Mouse (Mus musculus): ENCODE data around the gene Lrch1. TPM values are rescaled to one million over a fixed set of nuclear protein-coding genes. Genes with fewer than 3 reads are reported as not detected.

Gene Lrch1
- polyA plus RNA-seq, 1 experiment = 64.7 TPM

- TF ChIP-seq POLR2A (IDR thresholded peaks at IDR 0.05; ENCODE audit: insufficient read depth, low read depth, low read length) = no peak
- TF ChIP-seq CTCF (IDR thresholded peaks at IDR 0.05; ENCODE audit: insufficient read depth, low read depth, low read length) = no peak
- Histone ChIP-seq H3K4me1 (ENCODE audit: control insufficient read depth, insufficient read depth, low read length) (peaks cover 13% of the 10 kb centered on the region), H3K27ac (ENCODE audit: insufficient read depth, low read depth, low read length) (no peak overlapping the region), H3K4me3 (ENCODE audit: insufficient read depth, low read depth, low read length) (no peak overlapping the region)
- 94% methylated on average over 6 of the region's 6 CpGs for WGBS
These were observed 4.0 kb downstream of the Lrch1 start for GRCm38 (mm10) chr14:74943581-74944117.

- peaks cover 10% of the 10 kb centered on the region for H3K4me1 ChIP-seq (ENCODE audit: control insufficient read depth, insufficient read depth, low read length)
- 75% methylated on average over 8 of the region's 8 CpGs for WGBS
- no peak overlapping the region for H3K27ac ChIP-seq (ENCODE audit: insufficient read depth, low read depth, low read length)
- no peak overlapping the region for H3K4me3 ChIP-seq (ENCODE audit: insufficient read depth, low read depth, low read length)
- no peak for TF ChIP-seq CTCF (IDR thresholded peaks at IDR 0.05; ENCODE audit: insufficient read depth, low read depth, low read length)
- TF ChIP-seq POLR2A (IDR thresholded peaks at IDR 0.05; ENCODE audit: insufficient read depth, low read depth, low read length) = no peak
These were observed 4.7 kb downstream of the Lrch1 start for GRCm38 (mm10) chr14:74943024-74943423.

GRCm38 (mm10) chr14:74941591-74941990 lies 6.1 kb downstream of the Lrch1 start:
- Histone ChIP-seq H3K4me3 (ENCODE audit: insufficient read depth, low read depth, low read length) (no peak overlapping the region), H3K4me1 (ENCODE audit: control insufficient read depth, insufficient read depth, low read length) (peaks cover 10% of the 10 kb centered on the region), H3K27ac (ENCODE audit: insufficient read depth, low read depth, low read length) (no peak overlapping the region)
- TF ChIP-seq CTCF (IDR thresholded peaks at IDR 0.05; ENCODE audit: insufficient read depth, low read depth, low read length) = no peak
- WGBS = 88% methylated on average over 7 of the region's 7 CpGs

- 90% methylated on average over 4 of the region's 4 CpGs for WGBS
- Histone ChIP-seq H3K4me1 (ENCODE audit: control insufficient read depth, insufficient read depth, low read length) (peaks cover 6% of the 10 kb centered on the region), H3K4me3 (ENCODE audit: insufficient read depth, low read depth, low read length) (no peak overlapping the region), H3K27ac (ENCODE audit: insufficient read depth, low read depth, low read length) (no peak overlapping the region)
- TF ChIP-seq CTCF (IDR thresholded peaks at IDR 0.05; ENCODE audit: insufficient read depth, low read depth, low read length) (no peak), POLR2A (IDR thresholded peaks at IDR 0.05; ENCODE audit: insufficient read depth, low read depth, low read length) (no peak)
These were observed 6.9 kb downstream of the Lrch1 start for GRCm38 (mm10) chr14:74940741-74941140.

GRCm38 (mm10) chr14:74939355-74939754 lies 8.3 kb downstream of the Lrch1 start:
- no peak for TF ChIP-seq POLR2A (IDR thresholded peaks at IDR 0.05; ENCODE audit: insufficient read depth, low read depth, low read length)
- no peak for TF ChIP-seq CTCF (IDR thresholded peaks at IDR 0.05; ENCODE audit: insufficient read depth, low read depth, low read length)
- Histone ChIP-seq H3K27ac (ENCODE audit: insufficient read depth, low read depth, low read length) (no peak overlapping the region), H3K4me3 (ENCODE audit: insufficient read depth, low read depth, low read length) (no peak overlapping the region), H3K4me1 (ENCODE audit: control insufficient read depth, insufficient read depth, low read length) (peaks cover 6% of the 10 kb centered on the region)
- WGBS = 80% methylated on average over 9 of the region's 9 CpGs

GRCm38 (mm10) chr14:74938896-74939295 lies 8.8 kb downstream of the Lrch1 start:
- peaks cover 6% of the 10 kb centered on the region for H3K4me1 ChIP-seq (ENCODE audit: control insufficient read depth, insufficient read depth, low read length)
- WGBS = 86% methylated on average over 3 of the region's 3 CpGs
- no peak overlapping the region for H3K27ac ChIP-seq (ENCODE audit: insufficient read depth, low read depth, low read length)
- TF ChIP-seq CTCF (IDR thresholded peaks at IDR 0.05; ENCODE audit: insufficient read depth, low read depth, low read length) (no peak), POLR2A (IDR thresholded peaks at IDR 0.05; ENCODE audit: insufficient read depth, low read depth, low read length) (no peak)
- no peak overlapping the region for H3K4me3 ChIP-seq (ENCODE audit: insufficient read depth, low read depth, low read length)

GRCm38 (mm10) chr14:74936557-74937261 lies 11.0 kb downstream of the Lrch1 start:
- TF ChIP-seq POLR2A (IDR thresholded peaks at IDR 0.05; ENCODE audit: insufficient read depth, low read depth, low read length) (no peak), CTCF (IDR thresholded peaks at IDR 0.05; ENCODE audit: insufficient read depth, low read depth, low read length) (no peak)
- no peak overlapping the region for H3K4me3 ChIP-seq (ENCODE audit: insufficient read depth, low read depth, low read length)
- H3K4me1 ChIP-seq (ENCODE audit: control insufficient read depth, insufficient read depth, low read length) = no peaks in the 10 kb centered on the region
- H3K27ac ChIP-seq (ENCODE audit: insufficient read depth, low read depth, low read length) = no peak overlapping the region
- WGBS = 83% methylated on average over 2 of the region's 2 CpGs

- TF ChIP-seq CTCF (IDR thresholded peaks at IDR 0.05; ENCODE audit: insufficient read depth, low read depth, low read length) (no peak), POLR2A (IDR thresholded peaks at IDR 0.05; ENCODE audit: insufficient read depth, low read depth, low read length) (no peak)
- 92% methylated on average over 6 of the region's 6 CpGs for WGBS
These were observed 12.6 kb downstream of the Lrch1 start for GRCm38 (mm10) chr14:74935111-74935510.

GRCm38 (mm10) chr14:74933960-74934710 lies 13.5 kb downstream of the Lrch1 start:
- Histone ChIP-seq H3K27ac (ENCODE audit: insufficient read depth, low read depth, low read length) (no peak overlapping the region), H3K4me3 (ENCODE audit: insufficient read depth, low read depth, low read length) (no peak overlapping the region), H3K4me1 (ENCODE audit: control insufficient read depth, insufficient read depth, low read length) (no peaks in the 10 kb centered on the region)
- 87% methylated on average over 14 of the region's 14 CpGs for WGBS
- TF ChIP-seq CTCF (IDR thresholded peaks at IDR 0.05; ENCODE audit: insufficient read depth, low read depth, low read length) (no peak), POLR2A (IDR thresholded peaks at IDR 0.05; ENCODE audit: insufficient read depth, low read depth, low read length) (no peak)

More at GRCm38 (mm10) chr14:74935111-74935510, 12.6 kb downstream of the Lrch1 start:
- H3K4me3 ChIP-seq (ENCODE audit: insufficient read depth, low read depth, low read length) = no peak overlapping the region
- H3K27ac ChIP-seq (ENCODE audit: insufficient read depth, low read depth, low read length) = no peak overlapping the region
- no peaks in the 10 kb centered on the region for H3K4me1 ChIP-seq (ENCODE audit: control insufficient read depth, insufficient read depth, low read length)
